Mouse (Mus musculus): ENCODE results near the gene Mbtd1. TPM values are rescaled to one million over a fixed set of nuclear protein-coding genes. Genes with fewer than 3 reads are reported as not detected.
"Not testable (repeated sequence)": the region's sequence is repeated elsewhere in the genome, so short reads cannot be mapped to it uniquely, and the experiment has no call there.

Mbtd1 gene
- 10 to 100 TPM; 30.9 to 38.9 TPM for polyA plus RNA-seq (2017; shearing (Covaris generic))

- ATAC-seq, result peak; percentile 80
Observed at GRCm38 (mm10) chr11:93885572-93886410, at the start of gene Mbtd1, which contains the start of gene Utp18. Gene Mbtd1, plus strand, starts transcription at chr11:93885852. Gene Utp18, minus strand, starts transcription at chr11:93885766.

DNA sequence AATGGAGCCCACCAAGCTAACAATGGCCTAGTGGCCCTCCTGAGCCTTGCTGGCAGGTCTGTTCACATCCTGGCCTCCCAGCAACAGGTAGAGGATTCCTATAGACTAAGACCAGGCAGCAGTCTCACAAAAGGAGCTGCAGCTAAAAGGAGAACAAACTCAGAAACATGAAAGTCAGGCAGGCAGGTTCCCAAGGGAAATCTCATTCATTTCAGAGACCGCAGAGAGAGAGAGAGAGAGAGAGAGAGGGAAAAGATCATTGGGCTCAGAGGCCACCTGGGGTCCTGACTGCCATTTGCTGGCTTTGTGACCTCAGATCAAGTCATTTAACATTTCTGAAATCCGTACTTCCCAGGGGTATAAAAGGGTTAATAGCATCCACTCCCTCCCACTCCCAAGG, 38.3 kb upstream of the Mbtd1 start:
- ATAC-seq, result no peak

- ATAC-seq, result no peak
Observed at GRCm38 (mm10) chr11:93852546-93852945, 33.1 kb upstream of the Mbtd1 start.

GRCm38 (mm10) chr11:93856284-93856955, 29.2 kb upstream of the Mbtd1 start:
- no peak for ATAC-seq

DNA sequence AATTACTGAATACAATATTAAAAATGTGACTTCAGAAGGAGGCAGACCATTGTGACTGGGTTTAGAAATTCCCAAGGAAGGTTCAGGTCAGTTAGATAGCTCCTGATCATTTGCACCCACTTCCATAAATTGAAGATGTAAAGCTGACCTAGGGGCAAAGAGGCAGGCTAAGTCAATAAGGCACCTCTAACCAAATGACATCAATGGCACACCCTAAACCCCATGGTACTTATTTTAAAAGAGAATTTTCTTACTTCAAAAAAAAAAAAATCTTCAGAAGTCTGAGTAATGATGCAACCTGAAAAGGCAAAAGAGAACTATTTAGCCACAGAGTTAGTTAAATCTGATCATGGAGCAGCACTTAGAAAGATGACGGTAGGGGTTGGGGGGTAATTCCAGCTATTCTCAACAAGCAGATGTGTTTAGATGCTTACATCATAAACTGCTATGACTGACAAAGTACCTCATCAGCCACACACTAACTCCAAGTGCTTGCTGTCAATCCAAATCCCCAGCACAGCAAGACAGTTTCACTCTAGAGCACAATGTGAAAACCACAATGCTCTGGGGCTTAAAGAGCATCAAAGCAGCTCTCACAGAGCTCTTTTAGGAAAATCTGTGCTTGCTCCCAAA, 25.0 kb upstream of the Mbtd1 start:
- ATAC-seq, result no peak

DNA sequence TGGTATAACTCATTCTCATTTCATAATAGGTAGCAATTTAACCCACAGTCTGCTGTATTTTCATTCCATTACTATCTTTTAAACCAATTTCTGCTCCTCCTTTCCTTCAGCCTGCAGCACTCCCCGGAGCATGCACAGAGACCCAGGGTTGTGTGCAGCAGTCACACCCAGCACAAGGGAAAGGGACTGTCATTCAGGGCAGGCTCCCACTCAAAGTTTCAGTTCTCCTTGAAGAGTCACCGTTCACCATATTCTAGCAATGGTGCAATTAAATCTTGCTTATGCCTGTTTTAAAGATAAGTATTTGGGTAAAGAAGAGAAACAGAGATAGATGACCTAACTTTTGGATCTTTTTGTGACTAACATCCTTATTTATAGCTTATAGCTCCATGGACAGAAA, 24.5 kb upstream of the Mbtd1 start:
- ATAC-seq, result no peak

- no peak for ATAC-seq
Observed at GRCm38 (mm10) chr11:93862045-93862623, 23.5 kb upstream of the Mbtd1 start.

GRCm38 (mm10) chr11:93862638-93863037, 23.0 kb upstream of the Mbtd1 start:
- ATAC-seq, result no peak

DNA sequence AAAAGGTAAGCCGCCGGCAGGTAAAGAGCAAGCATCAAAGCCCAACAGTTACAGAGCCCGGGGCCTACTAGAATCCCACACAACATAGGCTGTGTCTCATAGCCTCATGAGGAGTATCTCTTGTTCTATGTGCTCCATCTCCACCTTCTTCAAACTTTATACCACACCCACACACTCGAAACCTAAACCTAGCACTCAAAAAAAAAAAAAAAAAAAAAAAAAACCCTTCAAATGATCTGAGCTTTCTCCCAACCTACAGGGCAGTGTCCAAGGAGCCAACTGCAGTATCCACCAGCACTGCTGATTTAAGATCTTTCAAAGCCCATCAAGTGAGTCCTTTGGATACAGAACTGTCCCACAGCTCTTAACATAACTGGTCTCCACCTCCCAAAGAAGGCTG, 1.6 kb upstream of the Mbtd1 start:
- ATAC-seq, result no peak

GRCm38 (mm10) chr11:93884901-93885571, 616 bp upstream of the Mbtd1 start:
- peak; percentile 56 for ATAC-seq

GRCm38 (mm10) chr11:93886411-93887079, 893 bp downstream of the Mbtd1 start:
- no peak for ATAC-seq

DNA sequence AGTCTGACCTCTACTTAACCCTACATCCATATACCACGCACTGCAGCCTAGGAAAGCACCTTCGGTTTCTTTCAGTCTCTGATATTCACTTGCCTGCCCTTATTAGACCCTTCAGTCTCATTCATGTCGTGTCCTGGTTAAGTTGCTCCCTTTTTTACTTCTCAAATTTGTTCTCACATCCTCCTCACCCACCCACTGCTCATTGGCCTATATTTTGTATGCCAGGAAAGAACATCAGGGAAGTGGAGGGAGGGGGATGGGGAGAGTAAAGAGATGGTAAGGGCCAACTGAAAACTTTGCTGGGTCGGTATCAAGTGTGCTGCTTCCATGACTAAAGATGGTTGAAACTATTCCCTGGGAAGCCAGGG, 1.4 kb downstream of the Mbtd1 start:
- ATAC-seq, result no peak

GRCm38 (mm10) chr11:93897732-93898131, 12.1 kb downstream of the Mbtd1 start:
- ATAC-seq, result no peak

- no peak for ATAC-seq
Observed at GRCm38 (mm10) chr11:93906834-93907233, 21.2 kb downstream of the Mbtd1 start.

GRCm38 (mm10) chr11:93907839-93908238, 22.2 kb downstream of the Mbtd1 start:
- no peak for ATAC-seq

GRCm38 (mm10) chr11:93908829-93909228, 23.2 kb downstream of the Mbtd1 start:
- ATAC-seq, result no peak

- ATAC-seq, result no peak
Observed at GRCm38 (mm10) chr11:93911603-93912002, 26.0 kb downstream of the Mbtd1 start.

- not testable (repeated sequence) for ATAC-seq
Observed at GRCm38 (mm10) chr11:93915019-93915418, 29.4 kb downstream of the Mbtd1 start.

- ATAC-seq, result no peak
Observed at GRCm38 (mm10) chr11:93929106-93929505, 43.5 kb downstream of the Mbtd1 start.

DNA sequence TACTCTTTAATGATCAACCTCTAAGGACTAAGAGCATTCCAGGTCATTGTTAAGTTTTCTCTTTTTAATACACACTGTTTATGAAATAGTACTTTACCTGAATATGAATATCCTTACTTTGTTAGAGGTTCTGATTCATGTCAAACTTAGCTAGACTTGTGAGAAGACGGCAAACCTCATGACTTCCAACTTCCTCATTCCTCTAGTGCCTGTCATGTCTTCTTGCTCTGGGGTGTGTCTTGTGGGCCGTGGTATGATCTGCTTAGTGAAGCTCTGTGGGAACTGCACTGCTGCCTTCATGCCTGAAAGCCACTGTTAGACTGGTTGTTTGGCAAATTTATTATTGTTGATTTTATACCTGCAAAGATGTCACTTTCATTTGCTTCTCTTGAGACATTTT, 55.3 kb downstream of the Mbtd1 start:
- ATAC-seq, result no peak

DNA sequence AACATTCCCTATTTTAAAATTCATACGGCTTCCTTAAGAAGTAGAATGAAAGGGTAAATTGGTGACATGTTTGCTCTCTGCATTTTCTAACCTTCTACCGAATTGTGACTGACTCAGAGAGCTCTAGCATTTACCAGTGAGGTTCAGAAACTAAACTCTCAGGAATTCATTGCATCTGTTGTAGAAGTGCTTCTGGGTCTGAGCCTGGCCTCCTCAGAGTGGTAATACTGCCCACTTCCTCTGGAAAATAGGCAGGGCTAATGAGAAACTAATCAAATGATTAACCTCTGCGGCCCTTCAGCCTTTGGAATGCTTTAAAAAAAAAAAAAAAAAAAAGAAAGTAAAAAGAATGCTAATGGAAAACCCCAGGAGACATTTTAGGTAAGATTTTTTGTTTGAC, 59.3 kb downstream of the Mbtd1 start:
- no peak for ATAC-seq

All from CD4-positive, CD25-positive, alpha-beta regulatory T cell, adult 4 months (primary cell).